Mouse (Mus musculus): ENCODE data around the gene Sipa1l3.

The Sipa1l3 gene

DNA sequence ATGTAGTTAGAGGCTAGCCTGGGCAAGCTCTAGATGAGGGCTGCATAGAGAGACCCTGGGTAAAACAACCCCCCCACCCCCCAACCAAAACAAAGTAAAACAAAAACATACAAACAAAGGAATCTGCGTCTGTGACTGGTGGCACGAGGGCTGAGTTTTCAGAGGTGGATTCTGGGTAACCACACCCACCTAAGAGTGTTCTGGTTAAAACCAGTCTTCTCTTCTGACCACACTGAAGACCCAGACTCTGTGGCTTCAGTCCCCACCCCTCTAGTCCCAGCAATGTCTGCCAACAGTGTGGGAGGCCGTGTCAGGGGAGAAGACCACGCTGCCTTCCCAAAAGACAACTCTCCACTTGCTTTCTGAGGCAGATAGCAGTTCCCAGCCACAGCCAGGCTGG, 72.3 kb downstream of the Sipa1l3 start:
- DNase-seq (ENCODE audit: low read depth, low spot score) = peak; percentile 95

DNA sequence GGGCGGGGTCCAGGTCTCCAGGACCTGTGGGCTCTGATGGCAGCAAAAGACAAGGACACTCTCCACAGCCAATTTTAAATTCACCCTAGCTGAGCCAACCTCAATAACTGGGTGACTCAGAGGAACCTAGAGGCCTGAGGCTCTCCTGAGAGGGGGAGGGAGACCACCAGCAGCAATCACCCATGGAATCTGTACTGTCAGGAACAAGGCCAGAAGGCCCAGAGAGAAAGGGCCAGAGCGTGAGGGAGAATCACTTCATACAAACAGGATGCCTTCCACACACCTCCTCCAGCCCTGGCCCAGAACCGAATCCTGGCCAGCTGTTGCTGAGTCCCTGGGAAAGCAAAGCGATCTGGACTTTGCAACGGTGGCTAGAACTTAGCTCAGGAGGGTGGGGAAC, 73.9 kb downstream of the Sipa1l3 start:
- no peak for DNase-seq (ENCODE audit: low read depth, low spot score)

DNA sequence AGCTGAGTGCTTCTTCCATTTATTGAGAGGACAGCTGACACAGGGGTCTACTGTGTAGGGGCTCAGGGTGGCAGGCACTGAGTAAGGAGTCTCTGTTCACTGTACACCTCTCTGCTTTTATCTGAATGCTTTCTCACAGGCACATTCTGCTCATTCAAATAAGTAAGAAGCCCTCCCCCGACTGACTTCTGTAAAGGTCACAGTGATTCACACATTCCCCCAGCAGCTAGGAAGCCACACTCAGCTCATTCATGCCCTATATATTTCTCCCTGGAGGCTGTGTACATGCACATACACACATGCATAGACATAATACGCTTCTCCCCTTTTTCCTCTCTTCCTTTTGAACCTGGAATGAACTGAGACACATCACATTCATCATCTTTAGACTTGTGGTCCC, 74.4 kb downstream of the Sipa1l3 start:
- DNase-seq (ENCODE audit: low read depth, low spot score) = no peak

DNA sequence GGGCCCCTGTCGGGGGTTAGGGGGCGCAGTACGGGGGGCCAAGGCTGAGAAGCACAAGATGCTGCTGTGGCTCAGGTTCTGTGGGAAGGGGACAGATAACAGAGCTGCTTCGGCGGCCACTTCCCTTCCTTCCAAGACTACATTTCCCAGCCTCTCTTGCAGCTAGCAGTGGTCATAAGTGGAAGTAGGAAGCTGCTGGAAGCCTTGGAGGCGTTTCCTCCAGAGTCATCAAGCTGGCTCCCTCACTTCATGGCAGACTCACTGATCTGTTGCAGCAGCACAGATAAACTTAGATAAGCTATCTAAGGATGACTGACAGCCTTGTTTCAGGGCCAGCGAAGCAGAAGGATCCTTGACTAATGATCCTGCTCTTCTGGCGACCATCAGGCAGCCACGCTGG, 76.6 kb downstream of the Sipa1l3 start:
- DNase-seq (ENCODE audit: low read depth, low spot score) = no peak

DNA sequence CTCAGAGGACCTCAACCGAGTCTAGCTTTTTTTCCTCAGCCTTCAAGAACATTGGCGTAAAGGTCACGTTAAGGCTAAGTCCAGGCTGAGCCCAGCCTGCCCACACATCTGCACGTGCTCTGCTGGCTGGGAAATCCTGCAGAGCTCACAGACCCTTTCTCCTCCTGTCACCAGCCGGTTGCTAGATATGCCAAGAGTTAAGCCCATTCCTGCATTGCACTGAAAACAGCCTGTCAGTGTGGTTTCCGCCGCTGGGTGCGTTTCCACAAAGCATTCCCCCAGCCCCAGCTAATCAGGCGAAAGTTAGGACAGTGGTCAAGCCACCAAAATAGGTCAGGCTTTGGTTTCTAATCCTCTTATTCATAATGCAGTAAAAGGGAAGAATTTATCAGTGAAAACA, 77.3 kb downstream of the Sipa1l3 start:
- DNase-seq (ENCODE audit: low read depth, low spot score) = no peak

DNA sequence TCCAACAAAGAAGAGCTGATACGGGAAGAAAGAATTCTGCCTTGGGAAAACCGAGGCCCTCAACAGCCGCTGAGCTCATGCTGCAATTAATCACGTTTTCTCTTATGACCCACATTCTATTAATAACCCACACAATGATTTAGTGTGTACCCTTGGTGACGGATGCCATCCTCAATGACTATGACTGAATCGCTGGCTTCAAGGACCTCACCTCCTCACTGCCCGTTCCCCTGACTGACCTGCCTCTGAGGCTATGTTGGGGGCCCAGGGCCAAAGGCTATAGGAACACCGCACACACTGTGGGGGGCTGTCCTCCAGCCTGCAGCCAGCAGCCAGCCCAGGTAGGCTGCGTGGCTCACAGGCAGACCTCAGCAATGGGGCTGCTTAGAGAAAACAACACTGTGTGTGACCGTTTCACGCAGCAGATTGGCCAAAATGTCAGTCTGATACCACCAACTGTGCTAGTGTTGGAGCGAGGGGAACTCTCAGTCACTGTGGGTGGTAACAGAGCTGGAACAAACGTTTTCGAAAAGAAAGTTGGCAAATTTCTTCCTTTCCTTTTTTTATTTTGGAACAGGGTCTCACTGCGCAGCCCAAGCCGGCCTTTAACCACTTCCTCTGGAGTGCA, 79.7 kb downstream of the Sipa1l3 start:
- no peak for DNase-seq (ENCODE audit: low read depth, low spot score)

DNA sequence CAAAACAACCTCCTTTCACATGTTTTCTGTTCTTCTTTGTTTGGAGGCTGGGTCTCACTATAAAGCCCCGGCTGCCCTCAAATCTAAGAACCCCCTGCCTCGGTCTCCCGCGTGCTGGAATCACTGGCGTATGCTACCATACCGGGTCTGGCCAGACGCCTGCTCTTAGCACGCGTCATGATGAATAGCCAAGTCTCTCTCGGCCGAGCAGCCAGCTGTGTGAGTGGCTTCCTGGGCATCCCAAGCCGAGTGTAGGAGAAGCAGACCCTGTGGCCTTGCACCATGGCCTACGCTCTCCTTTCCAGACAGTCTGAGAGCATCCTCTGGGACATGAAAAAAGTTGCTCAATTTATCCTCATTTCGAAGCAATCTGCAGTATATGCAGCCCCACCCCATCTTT, 80.2 kb downstream of the Sipa1l3 start:
- DNase-seq (ENCODE audit: low read depth, low spot score) = no peak

DNA sequence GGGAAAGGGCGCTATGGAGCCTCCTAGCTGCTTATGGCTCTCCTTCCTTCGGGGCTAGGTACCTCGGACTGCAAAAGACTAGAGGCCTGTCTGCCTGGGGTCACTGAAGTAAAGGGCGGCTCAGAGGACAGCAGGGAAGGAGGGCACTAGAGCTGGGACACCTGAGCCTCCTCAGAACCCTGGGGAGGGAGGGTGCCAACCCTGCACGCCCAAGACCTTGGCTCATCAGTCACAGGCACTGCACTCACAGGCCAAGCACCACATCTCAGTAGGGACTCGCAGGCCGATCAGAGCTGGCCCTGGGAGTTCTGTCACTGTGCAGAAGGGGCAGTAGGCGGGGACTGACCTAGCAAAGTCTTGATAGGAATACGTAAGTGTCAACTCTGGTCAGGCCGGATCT, 81.4 kb downstream of the Sipa1l3 start:
- no peak for DNase-seq (ENCODE audit: low read depth, low spot score)

DNA sequence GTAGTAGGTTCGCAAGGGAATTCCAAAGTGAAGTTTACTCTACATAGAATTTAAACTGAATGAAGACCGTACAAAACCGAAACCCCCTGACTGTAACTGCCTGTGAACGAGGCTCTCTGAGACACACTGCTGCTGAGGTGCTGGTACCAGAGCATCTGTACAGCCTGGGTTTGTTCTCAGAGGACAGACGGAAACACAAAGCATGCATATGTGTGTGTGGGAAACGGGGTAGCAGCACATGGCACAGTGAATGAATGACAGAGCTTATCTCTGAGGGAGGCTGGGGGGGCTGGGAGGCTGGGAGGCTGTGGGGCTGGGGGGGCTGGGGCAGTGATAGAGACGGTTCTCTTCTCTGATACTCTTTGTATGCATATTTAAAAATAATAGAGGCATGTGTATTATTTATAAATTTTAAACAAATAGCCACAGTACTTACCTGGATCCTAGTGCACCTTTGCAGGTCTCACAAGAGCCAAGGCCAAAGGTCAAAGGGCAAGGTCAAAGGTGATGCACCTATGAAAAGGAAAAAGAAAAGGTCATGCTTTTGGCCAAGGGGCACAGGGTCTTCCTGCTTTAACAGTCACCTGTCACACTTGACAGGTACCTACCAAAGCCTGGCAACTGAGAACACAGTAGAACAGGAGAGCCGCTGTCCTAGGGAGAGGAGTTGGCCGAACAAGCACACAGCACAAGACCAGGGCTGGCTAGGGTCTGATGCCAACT, 84.0 kb downstream of the Sipa1l3 start:
- no peak for DNase-seq (ENCODE audit: low read depth, low spot score)

DNA sequence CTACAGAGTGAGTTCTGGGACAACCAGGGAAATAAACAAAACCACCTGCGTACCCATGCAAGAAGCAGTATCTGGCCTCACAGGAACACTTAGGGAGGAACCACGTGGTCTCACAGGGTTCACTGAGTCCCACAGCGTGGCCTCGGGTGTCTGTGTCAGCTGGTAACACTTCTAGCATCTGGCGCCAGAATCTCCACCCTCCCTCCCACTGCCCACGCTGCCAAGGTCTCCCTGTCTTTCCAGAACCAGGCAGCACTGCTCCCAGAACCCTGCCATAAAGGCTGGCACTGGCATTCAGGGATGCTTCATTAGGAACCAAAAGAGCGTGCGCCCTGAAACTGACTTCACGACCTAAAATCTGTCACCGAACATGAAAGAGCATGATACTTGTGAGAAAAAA, 84.7 kb downstream of the Sipa1l3 start:
- no peak for DNase-seq (ENCODE audit: low read depth, low spot score)

DNA sequence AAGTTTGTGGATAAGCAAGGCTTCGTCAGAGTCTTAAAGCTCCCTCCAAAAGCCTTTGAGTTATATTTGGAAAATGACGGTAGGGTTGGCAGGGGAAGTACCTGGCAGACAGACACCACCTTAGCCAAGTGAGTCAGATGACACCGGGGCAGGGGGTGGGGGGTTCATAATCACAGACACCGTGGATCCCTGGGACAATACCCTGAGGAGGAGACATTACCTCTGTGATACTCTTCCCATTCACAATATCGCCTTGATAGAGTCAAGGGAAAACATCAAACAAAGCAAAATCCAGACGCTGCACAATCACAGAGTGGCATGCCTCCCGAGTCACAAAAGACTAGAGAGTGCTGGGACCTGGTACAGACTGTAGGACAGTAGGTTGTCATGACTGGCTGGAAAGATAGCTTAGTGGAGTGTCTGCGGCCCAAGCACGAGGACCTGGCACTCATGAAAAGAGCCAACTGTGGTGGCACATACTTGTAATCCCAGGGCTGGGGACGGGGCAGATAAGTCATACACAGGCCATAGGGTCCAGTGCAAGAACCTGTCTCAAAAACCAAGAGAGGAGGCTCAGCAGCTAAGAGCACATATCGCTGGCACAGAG, 85.4 kb downstream of the Sipa1l3 start:
- no peak for DNase-seq (ENCODE audit: low read depth, low spot score)

DNA sequence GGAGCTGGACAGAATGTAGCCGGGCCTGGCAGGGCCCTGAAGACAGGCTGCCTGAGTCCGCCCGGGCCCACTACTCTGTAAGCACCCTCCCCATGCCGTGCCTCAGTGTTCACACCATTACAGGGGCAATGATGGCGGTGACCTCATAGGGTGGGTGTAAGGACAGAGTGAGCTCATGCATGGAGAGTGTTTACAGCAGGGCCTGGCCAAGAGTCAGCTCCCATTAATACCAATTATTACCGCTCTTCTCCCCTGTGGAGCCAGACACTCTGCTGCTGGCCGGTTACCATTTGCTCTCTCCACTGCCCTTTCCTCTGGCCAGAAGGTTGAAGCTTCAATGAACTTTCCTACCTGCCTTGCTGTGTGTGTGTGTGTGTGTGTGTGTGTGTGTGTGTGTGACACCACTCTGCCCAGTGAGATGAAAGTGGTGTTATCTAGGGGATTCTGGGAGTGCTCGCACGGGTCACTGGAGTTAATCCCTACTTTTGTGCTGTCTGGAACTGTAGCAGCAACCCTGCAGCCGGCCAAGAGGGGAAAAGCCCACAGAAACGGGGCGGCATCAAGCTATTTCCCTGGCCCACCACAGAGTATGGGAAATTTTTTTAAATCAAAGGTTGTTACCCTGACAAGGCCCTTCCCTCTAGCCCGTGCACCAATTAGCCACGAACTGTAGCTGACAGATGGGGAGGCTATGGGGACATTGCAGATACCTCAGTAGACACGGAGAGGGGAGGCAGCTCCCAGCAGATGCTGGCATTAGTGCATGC, 86.1 kb downstream of the Sipa1l3 start:
- DNase-seq (ENCODE audit: low read depth, low spot score) = no peak

DNA sequence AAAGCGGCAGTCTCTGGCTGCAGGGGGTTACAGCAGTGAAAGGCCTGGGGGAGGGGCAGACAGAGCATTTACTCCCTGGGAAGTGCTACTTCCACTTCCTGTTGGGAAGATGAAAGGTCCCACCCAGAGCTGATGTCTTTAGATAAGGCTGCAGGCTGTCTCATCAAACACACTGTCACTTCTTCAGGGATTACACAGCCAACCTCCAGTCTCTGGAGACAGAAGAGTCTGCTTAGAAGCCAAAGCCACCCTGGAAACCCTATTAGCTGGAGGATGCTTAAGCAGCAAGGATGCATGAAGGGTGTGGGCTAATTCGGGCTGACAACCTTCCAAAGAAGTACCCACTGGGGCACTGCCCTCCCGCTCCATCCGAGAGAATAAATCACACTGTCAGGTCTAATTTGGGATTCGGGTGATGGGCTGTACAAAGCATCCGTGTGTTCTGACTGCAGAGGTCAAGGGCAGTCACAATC, 87.7 kb downstream of the Sipa1l3 start:
- DNase-seq (ENCODE audit: low read depth, low spot score) = peak; percentile 57

DNA sequence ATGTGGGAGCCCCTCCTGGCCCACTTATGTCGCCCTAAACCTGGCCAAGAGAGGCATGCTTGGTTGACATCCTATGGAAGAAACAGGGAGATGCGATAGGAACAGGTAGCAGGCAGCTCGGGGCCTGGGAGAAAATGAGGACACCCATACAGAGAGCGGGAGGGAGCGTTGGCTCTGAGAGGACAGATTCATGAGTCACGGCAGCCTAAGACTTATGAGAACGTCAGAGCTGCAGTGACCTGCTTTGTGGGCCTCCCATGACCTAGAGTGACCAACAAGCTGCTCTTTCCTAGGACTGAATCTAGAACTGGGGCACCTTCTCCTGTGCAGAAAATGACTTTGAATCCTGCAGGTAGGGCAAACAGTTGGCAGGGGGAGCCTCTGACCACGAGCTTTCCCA, 92.4 kb downstream of the Sipa1l3 start:
- DNase-seq (ENCODE audit: low read depth, low spot score) = no peak

DNA sequence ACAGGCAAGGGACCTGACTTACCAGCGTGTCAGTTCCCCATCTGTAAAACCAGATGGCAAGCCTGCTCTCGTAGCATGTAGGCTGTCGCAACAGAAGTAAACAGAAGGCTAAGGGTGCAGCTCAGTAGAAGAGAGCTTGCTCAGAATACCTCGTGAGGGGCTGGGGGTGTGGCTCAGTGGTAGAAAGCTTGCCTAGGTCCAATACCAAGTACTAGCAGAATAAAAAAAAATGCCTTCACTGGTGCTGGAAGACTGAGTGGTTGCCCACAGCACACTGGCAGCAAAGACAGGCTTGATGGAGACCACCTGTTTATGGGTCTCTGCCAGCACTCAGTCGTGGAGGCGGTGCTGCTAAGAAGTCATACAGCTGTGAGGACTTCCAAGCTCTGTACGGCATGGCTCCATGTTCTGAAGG, 93.0 kb downstream of the Sipa1l3 start:
- DNase-seq (ENCODE audit: low read depth, low spot score) = no peak

DNA sequence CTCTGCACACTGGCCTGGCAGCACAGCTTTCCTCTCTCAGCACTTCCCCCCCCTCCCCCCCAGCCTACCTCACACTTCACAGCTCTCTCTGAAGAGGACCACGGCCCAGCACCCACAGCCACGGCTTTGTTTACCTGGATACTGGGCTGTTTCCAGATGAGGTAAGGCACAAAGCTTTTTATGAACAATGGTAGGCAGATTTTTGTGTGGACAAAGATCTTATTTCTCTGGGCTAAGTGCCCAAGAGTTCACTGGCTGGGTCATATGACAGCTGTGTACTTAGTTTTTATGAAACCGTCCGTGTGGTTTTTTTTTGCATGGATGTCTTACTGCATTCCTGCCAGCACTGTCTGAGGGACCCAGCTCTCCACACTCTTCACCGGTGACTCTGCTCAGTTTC, 93.8 kb downstream of the Sipa1l3 start:
- DNase-seq (ENCODE audit: low read depth, low spot score) = no peak

DNA sequence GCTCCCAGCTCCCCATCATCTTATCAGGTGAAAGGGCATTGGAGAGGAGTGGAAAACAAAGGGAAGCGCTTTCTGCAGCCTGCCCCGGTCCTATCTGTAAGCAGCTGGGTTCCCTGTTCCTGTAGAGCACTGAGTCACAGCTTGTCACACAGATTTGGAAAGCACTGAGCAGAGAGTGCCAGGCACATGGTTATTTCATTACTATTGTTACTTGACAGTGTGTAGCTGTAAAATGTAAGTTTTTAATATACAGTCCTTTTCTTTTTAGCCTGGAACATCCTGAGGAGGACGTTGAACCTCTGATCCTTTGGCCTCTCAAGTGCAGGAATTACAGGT, 96.6 kb downstream of the Sipa1l3 start:
- DNase-seq (ENCODE audit: low read depth, low spot score) = no peak

DNA sequence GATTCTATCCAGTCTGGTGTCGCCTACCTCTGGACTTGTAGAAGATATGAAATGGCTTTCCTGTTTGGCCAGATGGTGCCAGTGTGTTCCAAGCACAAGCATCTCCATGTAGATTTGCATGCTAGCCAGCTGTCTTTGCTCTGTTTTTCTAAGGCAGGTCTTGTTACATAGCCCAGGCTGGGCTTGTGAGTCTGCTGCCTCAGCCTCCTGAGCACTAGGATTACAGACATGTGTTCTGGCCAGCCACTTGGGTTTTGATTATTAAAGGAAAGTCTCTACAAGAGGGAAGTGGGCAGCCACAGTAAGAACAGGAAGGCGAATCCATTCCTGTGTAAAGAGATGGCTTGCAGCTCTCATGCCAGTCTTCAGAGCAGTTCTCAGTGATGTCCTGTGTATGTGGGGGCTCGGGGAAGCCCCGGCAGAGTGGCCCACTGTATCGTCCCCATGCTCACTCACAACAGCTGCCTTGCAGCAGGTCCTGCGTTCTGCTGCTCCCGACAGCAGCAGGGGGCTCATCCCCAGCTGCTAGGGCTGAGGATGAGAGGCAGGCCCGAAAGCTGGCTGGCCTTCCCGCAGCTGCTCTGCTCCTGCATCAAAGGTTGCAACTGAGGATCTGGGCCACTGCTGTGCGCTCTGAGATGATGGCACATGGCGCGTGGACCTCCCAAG, 97.1 kb downstream of the Sipa1l3 start:
- no peak for DNase-seq (ENCODE audit: low read depth, low spot score)

DNA sequence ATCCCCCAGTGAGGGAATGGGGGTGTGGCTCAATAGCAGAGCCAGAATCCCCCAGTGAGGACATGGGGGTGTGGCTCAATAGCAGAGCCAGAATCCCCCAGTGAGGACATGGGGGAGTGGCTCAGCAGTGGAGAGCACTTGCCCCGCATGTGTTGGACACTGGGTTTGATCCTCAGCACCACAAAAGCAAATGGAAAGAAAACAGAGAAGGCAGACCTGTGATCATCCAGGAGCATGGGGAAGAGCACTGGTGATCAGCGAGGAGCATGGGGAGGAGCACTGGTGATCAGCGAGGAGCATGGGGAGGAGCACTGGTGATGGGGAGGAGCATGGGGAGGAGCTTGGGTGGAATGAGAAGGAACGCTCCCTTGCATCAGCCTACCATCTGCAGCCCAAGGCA, 98.6 kb downstream of the Sipa1l3 start:
- peak; percentile 87 for DNase-seq (ENCODE audit: low read depth, low spot score)

DNA sequence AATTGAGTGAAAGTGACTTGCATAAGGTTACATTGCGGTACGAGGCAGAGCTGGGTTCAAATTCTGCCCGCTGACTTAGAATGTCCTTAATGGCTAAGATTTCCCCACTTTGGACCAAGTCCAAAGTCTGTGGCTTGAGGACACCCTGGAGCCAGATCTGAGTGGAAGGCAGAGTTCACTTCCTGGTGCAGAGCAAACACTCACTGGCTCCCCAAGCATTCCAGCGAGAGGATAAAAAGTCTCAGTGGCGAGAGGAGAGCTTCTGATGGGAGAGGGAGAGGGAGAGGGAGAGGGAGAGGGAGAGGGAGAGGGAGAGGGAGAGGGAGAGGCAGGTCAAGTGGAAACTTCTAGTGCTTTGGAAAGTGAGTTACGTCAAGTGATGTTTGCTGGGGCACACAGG, 100.2 kb downstream of the Sipa1l3 start:
- no peak for DNase-seq (ENCODE audit: low read depth, low spot score)

DNA sequence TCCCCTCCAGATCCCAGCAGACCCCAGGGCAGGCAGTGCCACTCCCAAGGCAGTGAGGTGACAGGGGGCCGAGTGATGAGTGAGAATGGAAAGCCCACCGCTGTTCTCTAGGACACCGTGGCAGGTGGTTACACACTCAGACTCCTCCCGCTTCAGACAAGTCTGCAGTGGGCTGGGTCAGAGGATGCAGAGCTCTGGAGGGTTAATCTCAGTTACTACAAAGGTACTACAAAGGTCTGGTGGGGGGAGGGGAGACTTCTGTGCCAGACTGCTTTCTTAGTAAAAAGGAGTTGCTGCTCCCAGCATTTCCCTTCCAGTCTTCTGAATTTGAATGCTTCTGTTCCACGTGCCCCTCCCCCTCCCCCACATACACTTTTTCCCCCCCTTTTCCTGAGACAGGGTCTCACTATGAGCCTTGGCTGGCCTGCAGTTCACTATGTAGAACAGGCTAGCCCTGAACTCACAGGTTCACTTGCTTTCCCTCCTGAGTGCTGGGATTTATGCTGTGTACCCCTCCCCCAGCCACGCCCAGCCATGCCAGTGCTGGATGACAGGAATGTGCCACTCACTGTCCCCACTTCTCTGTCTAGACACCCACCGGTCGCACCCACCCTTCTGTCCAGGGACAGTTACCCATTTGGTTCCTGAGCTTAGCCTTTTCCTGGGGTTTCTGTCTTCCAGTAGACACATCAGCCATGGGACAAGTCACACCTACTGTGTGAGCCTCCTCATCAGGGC, 100.9 kb downstream of the Sipa1l3 start:
- peak; percentile 99 for DNase-seq (ENCODE audit: low read depth, low spot score)
